Mouse (Mus musculus): ENCODE measurements around the gene Pfkfb4. TPM values are rescaled to one million over a fixed set of nuclear protein-coding genes. Genes with fewer than 3 reads are reported as not detected.

Gene Pfkfb4
- polyA plus RNA-seq, 1 experiment from 2014 or later, result 3.1 TPM

GRCm38 (mm10) chr9:109055271-109056030, 63.9 kb downstream of the Pfkfb4 start:
- H3K9ac ChIP-seq (ENCODE audit: low read length), result peak overlapping the region; percentile 60
- H3K4me2 ChIP-seq (ENCODE audit: low read depth, low read length), result peak overlapping the region; percentile 47
- no peaks in the 10 kb centered on the region for H3K27me3 ChIP-seq (ENCODE audit: control insufficient read depth, insufficient read depth, low read length)
- H3K9me3 ChIP-seq (replicated peaks; ENCODE audit: control insufficient read depth, low read length), result no peaks in the 10 kb centered on the region
- no peak for ATAC-seq (replicated peaks; ENCODE audit: extremely low read depth, insufficient read depth, low FRiP score)
- 89% methylated on average over 12 of the region's 12 CpGs for WGBS
- H3K4me3 ChIP-seq (ENCODE audit: low read length), result peak overlapping the region; percentile 37
- peaks cover 23% of the 10 kb centered on the region for H3K4me1 ChIP-seq (ENCODE audit: control insufficient read depth, insufficient read depth, low read length)
- peaks cover 23% of the 10 kb centered on the region for H3K36me3 ChIP-seq (ENCODE audit: control insufficient read depth, insufficient read depth)
- peak overlapping the region; percentile 15 for H3K27ac ChIP-seq (ENCODE audit: low read length)

- Histone ChIP-seq H3K9me3 (replicated peaks; ENCODE audit: control insufficient read depth, low read length) (no peaks in the 10 kb centered on the region), H3K4me3 (ENCODE audit: low read length) (no peak overlapping the region), H3K4me2 (ENCODE audit: low read depth, low read length) (no peak overlapping the region), H3K4me1 (ENCODE audit: control insufficient read depth, insufficient read depth, low read length) (peaks cover 23% of the 10 kb centered on the region), H3K27ac (ENCODE audit: low read length) (no peak overlapping the region), H3K27me3 (ENCODE audit: control insufficient read depth, insufficient read depth, low read length) (no peaks in the 10 kb centered on the region), H3K36me3 (ENCODE audit: control insufficient read depth, insufficient read depth) (peaks cover 23% of the 10 kb centered on the region), H3K9ac (ENCODE audit: low read length) (no peak overlapping the region)
- no peak for ATAC-seq (replicated peaks; ENCODE audit: extremely low read depth, insufficient read depth, low FRiP score)
- WGBS, result 89% methylated on average over 17 of the region's 17 CpGs
Measured at GRCm38 (mm10) chr9:109056081-109056690, 64.6 kb downstream of the Pfkfb4 start.

- H3K4me3 ChIP-seq (ENCODE audit: low read length), result no peak overlapping the region
- H3K27ac ChIP-seq (ENCODE audit: low read length), result no peak overlapping the region
- H3K36me3 ChIP-seq (ENCODE audit: control insufficient read depth, insufficient read depth), result peaks cover 23% of the 10 kb centered on the region
- 86% methylated on average over 4 of the region's 4 CpGs for WGBS
- no peak overlapping the region for H3K9ac ChIP-seq (ENCODE audit: low read length)
- H3K4me1 ChIP-seq (ENCODE audit: control insufficient read depth, insufficient read depth, low read length), result peaks cover 23% of the 10 kb centered on the region
- H3K27me3 ChIP-seq (ENCODE audit: control insufficient read depth, insufficient read depth, low read length), result no peaks in the 10 kb centered on the region
- no peak overlapping the region for H3K4me2 ChIP-seq (ENCODE audit: low read depth, low read length)
- ATAC-seq (replicated peaks; ENCODE audit: extremely low read depth, insufficient read depth, low FRiP score), result no peak
- H3K9me3 ChIP-seq (replicated peaks; ENCODE audit: control insufficient read depth, low read length), result no peaks in the 10 kb centered on the region
Measured at GRCm38 (mm10) chr9:109056916-109057315, 65.3 kb downstream of the Pfkfb4 start.

GRCm38 (mm10) chr9:109057543-109057942, 66.0 kb downstream of the Pfkfb4 start:
- peaks cover 22% of the 10 kb centered on the region for H3K36me3 ChIP-seq (ENCODE audit: control insufficient read depth, insufficient read depth)
- no peaks in the 10 kb centered on the region for H3K27me3 ChIP-seq (ENCODE audit: control insufficient read depth, insufficient read depth, low read length)
- WGBS, result 82% methylated on average over 5 of the region's 5 CpGs
- H3K4me2 ChIP-seq (ENCODE audit: low read depth, low read length), result no peak overlapping the region
- ATAC-seq (replicated peaks; ENCODE audit: extremely low read depth, insufficient read depth, low FRiP score), result no peak
- H3K27ac ChIP-seq (ENCODE audit: low read length), result no peak overlapping the region
- H3K9ac ChIP-seq (ENCODE audit: low read length), result no peak overlapping the region
- peaks cover 23% of the 10 kb centered on the region for H3K4me1 ChIP-seq (ENCODE audit: control insufficient read depth, insufficient read depth, low read length)
- no peak overlapping the region for H3K4me3 ChIP-seq (ENCODE audit: low read length)
- H3K9me3 ChIP-seq (replicated peaks; ENCODE audit: control insufficient read depth, low read length), result no peaks in the 10 kb centered on the region

- Histone ChIP-seq H3K4me1 (ENCODE audit: control insufficient read depth, insufficient read depth, low read length) (peaks cover 23% of the 10 kb centered on the region), H3K9ac (ENCODE audit: low read length) (peak overlapping the region; percentile 76; the same call in 1 of the 2 replicates), H3K9me3 (replicated peaks; ENCODE audit: control insufficient read depth, low read length) (no peaks in the 10 kb centered on the region), H3K4me3 (ENCODE audit: low read length) (peak overlapping the region; percentile 57), H3K27ac (ENCODE audit: low read length) (peak overlapping the region; percentile 90), H3K4me2 (ENCODE audit: low read depth, low read length) (peak overlapping the region; percentile 79; the same call in 1 of the 2 replicates), H3K27me3 (ENCODE audit: control insufficient read depth, insufficient read depth, low read length) (no peaks in the 10 kb centered on the region), H3K36me3 (ENCODE audit: control insufficient read depth, insufficient read depth) (peaks cover 21% of the 10 kb centered on the region)
- WGBS, result 90% methylated on average over 19 of the region's 19 CpGs
- no peak for ATAC-seq (replicated peaks; ENCODE audit: extremely low read depth, insufficient read depth, low FRiP score)
Measured at GRCm38 (mm10) chr9:109058006-109058765, 66.6 kb downstream of the Pfkfb4 start.

GRCm38 (mm10) chr9:109059136-109059903, 67.7 kb downstream of the Pfkfb4 start, which contains the start of gene Trex1:
TSS of gene Trex1 (minus strand) at chr9:109059734.
- Histone ChIP-seq H3K4me3 (ENCODE audit: low read length) (peak within 1 kb of the TSS; percentile 57), H3K36me3 (ENCODE audit: control insufficient read depth, insufficient read depth) (peaks cover 26% of the 10 kb centered on the region), H3K4me2 (ENCODE audit: low read depth, low read length) (peak within 1 kb of the TSS; percentile 79), H3K4me1 (ENCODE audit: control insufficient read depth, insufficient read depth, low read length) (peaks cover 19% of the 10 kb centered on the region), H3K27me3 (ENCODE audit: control insufficient read depth, insufficient read depth, low read length) (no peaks in the 10 kb centered on the region), H3K27ac (ENCODE audit: low read length) (peak within 1 kb of the TSS; percentile 90), H3K9me3 (replicated peaks; ENCODE audit: control insufficient read depth, low read length) (no peaks in the 10 kb centered on the region), H3K9ac (ENCODE audit: low read length) (peak within 1 kb of the TSS; percentile 76)
- WGBS, result 9% methylated on average over 15 of the region's 15 CpGs
- ATAC-seq (replicated peaks; ENCODE audit: extremely low read depth, insufficient read depth, low FRiP score), result peak; percentile 85

- peak overlapping the region; percentile 61; the same call in 1 of the 2 replicates for H3K9ac ChIP-seq (ENCODE audit: low read length)
- no peak overlapping the region for H3K4me2 ChIP-seq (ENCODE audit: low read depth, low read length)
- 87% methylated on average over 16 of the region's 16 CpGs for WGBS
- ATAC-seq (replicated peaks; ENCODE audit: extremely low read depth, insufficient read depth, low FRiP score), result no peak
- peaks cover 36% of the 10 kb centered on the region for H3K36me3 ChIP-seq (ENCODE audit: control insufficient read depth, insufficient read depth)
- H3K9me3 ChIP-seq (replicated peaks; ENCODE audit: control insufficient read depth, low read length), result no peaks in the 10 kb centered on the region
- H3K27me3 ChIP-seq (ENCODE audit: control insufficient read depth, insufficient read depth, low read length), result no peaks in the 10 kb centered on the region
- H3K4me1 ChIP-seq (ENCODE audit: control insufficient read depth, insufficient read depth, low read length), result peaks cover 13% of the 10 kb centered on the region
- H3K27ac ChIP-seq (ENCODE audit: low read length), result no peak overlapping the region; the same call in 1 of the 2 replicates
- no peak overlapping the region for H3K4me3 ChIP-seq (ENCODE audit: low read length)
Measured at GRCm38 (mm10) chr9:109060184-109060897, 68.8 kb downstream of the Pfkfb4 start.

GRCm38 (mm10) chr9:109060898-109061295, 69.3 kb downstream of the Pfkfb4 start:
- Histone ChIP-seq H3K36me3 (ENCODE audit: control insufficient read depth, insufficient read depth) (peaks cover 40% of the 10 kb centered on the region), H3K4me2 (ENCODE audit: low read depth, low read length) (no peak overlapping the region), H3K4me3 (ENCODE audit: low read length) (no peak overlapping the region), H3K4me1 (ENCODE audit: control insufficient read depth, insufficient read depth, low read length) (peaks cover 12% of the 10 kb centered on the region), H3K27ac (ENCODE audit: low read length) (no peak overlapping the region), H3K9ac (ENCODE audit: low read length) (no peak overlapping the region), H3K9me3 (replicated peaks; ENCODE audit: control insufficient read depth, low read length) (no peaks in the 10 kb centered on the region), H3K27me3 (ENCODE audit: control insufficient read depth, insufficient read depth, low read length) (no peaks in the 10 kb centered on the region)
- no peak for ATAC-seq (replicated peaks; ENCODE audit: extremely low read depth, insufficient read depth, low FRiP score)
- 82% methylated on average over 5 of the region's 5 CpGs for WGBS

All from heart, embryonic 16.5 days (tissue).